Mouse (Mus musculus) spleen, postnatal 4 days (tissue): ENCODE results near the gene Imp4.

ENCODE experiments used
- DNase-seq, 2 experiments: peaks; one replicate each; pipeline ENCODE4 v3.0.0; 2022; ENCODE audit warnings: low spot score in 2 of 2

Imp4 gene

DNA sequence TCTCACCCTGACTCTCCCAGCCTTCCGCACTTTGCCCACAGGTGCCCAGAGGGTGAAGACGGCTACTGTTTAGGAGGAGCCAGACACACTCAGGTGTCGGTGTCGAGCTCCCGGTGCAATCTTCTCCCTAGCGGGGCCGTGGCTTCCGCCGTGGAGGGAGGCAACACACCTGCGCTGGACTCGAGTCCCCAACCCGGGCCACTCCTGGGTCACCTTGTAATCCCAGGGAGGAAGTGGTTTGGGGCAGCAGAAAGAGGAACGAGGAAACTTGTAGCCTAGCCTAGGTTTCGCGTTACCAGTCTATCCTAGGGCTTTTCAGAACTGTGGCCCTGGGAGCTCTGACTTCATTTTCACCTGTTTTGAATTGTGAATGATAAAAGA lies 20.4 kb downstream of the Imp4 start:
- peak; percentile 22 to 73 for DNase-seq

DNA sequence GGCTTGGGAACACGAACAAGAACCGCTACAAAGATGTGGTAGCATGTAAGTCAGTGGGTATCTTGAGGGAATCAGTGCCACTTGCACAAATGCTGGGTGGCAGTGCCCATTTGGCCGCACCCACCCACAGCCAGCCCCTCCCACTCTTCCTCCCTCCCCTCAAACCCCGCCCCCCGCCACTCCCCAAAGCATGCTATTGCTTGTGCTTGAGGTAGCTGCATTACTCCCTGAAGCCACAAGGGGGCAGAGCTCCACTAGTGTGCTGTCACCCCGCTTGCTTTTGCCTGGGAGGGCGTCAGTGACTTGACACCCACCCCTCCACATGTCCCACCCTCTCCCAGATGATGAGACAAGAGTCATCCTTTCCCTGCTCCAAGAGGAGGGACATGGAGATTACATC lies 23.1 kb downstream of the Imp4 start:
- peak; percentile 81 to 92 for DNase-seq

DNA sequence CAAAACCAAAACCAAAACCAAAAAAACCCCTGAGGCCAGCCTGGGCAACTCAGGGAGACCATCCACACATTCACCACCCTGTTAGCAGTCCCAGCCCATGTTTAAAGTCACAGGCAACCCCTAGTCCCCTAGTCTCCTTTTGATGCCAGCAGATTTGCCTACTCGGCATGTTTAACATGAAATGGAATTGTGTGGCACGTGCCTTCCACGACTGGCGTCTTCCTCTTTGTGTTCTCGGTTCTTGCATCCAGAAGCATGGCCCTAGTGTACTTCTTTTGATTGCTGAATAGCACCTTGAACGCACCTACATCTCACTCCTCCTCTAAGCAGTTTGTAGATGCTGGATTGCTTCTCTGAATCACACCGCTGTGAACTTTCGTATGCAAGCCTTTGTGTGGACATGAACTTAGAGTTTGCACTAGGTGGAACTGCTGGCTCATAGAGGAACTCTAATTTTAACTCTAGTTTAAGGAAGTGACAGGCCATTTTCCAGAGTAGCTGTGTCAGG lies 24.7 kb downstream of the Imp4 start:
- no peak for DNase-seq

DNA sequence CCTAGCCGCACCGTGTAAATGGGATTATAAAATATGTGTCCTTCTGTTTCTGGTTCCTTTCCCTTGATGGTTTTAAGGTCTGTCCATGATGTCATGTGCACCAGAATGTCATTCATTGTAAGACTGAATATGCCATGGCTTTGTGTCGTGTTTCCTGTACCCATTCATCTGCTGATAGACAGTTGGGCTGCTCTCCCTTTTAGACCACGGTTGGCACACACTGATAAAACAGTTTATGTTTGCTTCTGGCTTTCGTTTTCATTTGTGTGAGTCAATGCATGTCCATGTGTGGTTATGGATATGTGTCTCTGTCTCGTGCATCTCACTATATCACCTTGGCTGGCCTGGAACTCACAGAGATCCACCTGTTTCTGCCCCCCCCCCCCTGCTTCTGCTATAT lies 25.8 kb downstream of the Imp4 start:
- no peak for DNase-seq

DNA sequence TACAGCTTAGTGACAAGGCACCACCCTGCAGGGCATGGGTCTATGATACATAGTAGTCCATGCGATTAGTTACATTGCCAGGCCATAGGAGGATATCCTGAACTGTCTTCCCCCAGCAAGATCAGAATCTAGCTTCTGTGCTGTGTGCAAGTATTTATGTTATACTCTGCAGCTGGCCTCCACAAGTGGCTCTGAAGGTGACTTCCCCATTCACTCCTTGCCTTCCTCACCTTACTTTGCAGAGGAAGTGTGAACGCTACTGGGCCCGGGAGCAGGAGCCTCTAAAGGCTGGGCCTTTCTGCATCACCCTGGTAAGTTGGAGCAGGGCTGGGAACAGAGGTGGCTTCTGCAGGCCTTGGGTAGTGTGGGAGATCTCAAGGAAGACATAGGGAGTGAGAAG lies 28.4 kb downstream of the Imp4 start:
- DNase-seq = no peak

DNA sequence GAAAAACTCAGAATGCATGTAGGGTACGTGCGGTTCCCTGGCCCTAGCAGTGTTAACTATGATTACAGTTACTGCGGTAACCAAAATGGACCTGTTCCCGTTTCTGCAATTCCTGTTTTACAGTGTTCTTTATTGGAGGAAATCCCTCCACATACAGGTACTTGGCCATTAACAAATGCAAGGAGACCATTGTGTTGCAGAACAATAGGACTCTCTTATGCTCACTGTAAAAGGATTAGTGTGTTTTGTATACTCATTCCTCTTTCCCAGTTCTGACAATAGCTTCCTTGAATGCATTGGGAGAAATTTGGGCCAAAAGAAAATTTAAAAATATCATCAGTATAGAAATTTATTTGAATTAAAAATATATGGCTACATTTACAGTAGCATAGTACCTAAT lies 28.8 kb downstream of the Imp4 start:
- no peak for DNase-seq

DNA sequence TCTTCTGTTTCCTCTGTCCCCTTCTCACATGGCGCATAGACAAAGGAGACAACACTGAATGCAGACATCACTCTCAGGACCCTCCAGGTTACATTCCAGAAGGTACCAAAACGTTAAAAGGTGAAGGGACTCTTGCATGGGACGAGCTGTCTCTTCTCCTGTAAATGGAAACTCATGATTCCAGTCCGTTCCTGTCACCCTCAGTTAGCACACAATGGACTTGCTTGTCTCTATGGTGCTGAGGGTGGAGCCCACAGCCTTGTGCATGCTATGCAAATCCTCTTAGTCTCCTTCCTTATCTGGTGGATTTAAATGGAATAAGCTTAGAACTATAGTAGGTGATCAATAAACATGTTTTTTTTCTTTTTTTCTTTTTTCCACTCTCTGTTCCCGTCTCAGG lies 30.1 kb downstream of the Imp4 start:
- no peak for DNase-seq

DNA sequence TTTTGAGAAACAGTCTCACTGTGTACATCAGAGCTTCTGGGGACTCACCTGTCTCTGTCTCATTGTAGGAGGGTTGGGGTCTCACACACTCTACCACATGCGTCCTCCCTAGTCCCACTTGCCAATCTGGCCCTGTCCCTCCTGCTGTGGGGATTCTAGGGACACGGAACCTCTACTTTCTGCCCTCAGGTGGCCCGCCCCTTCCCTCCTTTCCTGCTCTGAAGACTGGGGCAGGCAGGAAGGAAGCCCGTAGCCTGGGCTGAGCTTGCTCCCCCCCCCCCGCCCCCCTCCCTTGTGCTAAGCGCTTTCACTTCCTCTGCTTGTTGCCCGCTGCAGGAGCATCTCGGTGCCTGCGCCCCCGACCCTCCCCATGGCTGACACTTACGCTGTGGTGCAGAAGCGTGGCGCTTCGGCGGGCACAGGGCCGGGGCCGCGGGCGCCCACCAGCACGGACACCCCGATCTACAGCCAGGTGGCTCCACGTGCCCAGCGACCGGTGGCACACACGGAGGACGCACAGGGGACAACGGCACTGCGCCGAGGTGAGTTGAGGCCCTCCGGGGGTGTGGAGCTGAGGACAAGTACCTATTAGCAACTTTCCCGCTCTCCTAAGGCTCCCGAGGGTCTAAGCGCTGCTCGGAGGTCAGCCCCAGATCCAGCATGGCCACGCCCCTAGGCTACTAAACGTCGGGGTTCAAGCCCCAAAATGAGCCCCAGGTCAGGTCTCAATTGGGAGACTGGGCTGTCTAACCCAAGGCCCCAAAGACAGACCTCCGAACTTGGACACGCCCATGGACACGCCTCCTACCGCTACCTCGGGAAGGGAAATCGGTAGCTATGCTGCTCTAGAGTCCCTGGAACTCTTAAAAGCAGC lies 33.0 kb downstream of the Imp4 start:
- DNase-seq = peak; percentile 71 to 84

DNA sequence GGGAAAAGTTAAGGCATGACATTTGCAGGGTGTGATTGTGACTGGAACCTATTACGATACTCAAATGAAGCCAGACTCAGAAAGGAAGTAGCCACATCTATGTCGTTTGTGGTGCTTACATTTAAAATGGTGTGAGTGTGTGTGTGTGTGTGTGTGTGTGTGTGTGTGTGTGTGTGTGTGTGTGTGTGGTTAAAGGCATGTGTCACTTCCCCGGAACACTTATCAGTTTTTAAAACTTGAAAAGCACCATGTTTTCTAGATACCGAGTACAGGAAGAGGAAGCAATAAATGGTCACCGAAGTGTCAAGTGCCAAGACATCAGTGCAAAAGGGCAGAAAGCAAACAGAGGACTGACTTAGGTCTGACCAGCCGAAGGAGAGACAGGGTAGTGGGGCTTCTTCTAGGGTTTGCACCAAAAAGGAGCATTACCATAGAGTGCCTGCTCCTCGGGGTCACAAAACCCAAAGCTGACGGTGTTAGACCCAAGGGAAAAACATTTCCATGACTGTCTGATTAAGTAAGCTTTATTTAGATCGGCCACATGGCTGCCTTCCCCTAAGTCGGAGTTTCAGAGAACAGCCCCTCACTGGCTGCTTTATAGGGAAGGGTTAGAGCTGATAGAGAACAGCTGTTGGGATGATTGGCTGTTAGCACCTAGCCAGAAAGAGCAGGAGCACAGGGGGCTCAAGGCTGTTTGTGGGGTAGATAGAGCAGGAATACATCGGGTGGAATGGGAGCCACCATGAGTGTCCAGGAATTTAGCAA lies 39.4 kb downstream of the Imp4 start:
- DNase-seq = no peak

DNA sequence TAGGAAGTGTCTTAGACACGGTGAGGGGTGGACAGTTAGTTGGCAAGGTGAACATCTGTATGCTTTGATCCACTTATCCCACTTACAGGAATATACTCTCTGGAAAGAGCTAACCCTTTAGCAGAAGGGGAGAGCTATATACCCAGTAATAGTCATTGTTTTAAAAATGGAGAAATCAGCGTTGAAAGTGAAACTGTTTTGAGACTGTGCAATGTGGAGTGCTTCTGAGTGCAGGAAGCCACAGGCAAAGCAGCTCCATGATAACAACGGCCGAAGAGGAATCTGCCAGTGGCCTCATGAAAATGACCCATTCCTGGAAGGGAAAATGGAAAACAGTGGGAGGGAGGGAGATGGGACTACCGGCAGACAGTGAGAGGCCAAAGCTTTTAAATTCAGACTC lies 41.1 kb downstream of the Imp4 start:
- no peak for DNase-seq

DNA sequence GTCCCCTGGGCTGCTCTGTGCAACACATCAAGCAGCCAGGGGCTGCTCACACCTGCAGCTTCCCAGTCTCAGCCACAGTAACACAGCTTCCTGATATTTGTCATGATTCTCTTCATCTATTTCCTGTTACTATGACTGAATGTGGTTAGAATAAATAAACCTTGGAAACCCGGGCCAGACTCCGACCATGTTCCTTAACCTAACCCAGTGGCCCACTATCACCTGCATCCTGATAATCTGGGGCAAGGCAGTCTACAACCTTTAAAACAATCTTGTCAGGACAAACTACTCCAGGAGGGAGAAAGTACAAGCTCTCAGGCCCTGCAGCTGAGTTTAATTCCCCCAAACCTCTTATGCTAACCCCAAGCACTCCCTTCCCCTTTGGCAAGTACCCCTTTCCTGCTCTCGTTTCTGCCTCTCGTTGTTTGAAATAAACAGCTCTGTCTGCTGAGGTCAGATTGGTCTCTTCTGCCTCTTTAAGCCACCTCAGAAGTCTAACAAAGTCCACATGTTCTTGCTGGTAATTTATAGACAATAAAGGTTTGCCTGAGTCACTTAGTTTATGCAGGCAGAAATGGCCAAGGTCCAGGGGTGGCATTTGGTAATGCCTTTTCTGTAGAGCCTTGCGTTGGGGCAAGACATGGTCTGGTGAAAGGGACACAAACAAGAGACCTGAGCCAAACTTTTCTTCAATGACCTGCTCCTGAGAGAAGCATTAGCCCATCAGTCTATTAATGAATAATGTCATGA lies 42.4 kb downstream of the Imp4 start:
- DNase-seq = no peak

DNA sequence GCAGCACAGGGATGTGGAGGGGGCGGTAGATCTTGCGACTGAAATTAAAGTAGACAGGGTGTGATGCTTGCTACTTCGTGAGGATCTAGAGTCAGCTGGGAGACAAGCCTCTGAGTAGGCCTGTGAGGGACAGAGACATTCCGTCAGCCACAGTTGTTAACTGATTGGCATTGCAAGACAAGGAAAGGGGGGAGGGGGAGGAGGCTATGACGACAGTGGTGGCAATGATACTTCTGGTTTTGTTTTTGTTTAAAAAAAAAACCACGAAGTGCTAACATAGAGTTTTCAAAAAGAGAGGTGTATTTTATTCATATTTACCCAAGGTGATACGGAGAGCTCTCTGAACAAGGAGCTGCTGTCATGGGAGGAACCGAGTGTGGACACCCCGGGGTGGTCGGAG lies 44.8 kb downstream of the Imp4 start:
- DNase-seq = no peak

DNA sequence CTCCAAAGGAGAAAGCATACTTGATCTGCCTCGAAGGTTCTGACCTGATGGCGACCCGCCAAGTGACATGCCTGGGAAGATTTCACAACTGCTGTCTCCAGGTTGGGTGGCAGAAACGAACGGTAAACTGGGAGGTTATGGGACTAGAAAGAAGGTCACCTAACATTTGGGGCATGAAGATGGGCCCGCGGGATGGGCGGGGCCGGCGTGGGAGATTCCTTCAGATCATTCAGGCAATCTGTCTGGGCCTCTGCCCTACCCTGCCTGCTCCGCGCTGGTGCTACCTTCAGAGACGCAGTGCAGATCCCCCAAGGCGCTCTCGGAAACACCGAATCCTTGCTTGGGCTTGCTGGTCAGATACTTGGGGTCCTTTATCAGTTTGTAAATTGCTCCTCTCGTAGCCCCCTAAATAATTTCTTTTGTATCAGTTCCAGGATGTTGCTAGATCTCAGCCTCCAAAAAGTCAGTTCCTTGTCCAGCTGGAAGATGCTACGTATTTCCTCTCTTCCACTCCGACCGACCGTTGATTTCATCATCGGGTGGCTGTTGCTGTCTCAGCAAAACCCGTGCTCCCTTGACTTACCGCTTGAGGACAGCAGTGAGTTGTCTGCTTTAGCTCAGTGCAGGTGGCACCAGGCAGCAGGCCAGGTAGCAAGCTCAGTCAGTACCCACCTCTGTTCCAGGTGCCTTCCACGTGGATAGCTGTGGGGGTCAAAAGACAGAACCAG lies 46.0 kb downstream of the Imp4 start:
- DNase-seq = peak; percentile 66 to 79

DNA sequence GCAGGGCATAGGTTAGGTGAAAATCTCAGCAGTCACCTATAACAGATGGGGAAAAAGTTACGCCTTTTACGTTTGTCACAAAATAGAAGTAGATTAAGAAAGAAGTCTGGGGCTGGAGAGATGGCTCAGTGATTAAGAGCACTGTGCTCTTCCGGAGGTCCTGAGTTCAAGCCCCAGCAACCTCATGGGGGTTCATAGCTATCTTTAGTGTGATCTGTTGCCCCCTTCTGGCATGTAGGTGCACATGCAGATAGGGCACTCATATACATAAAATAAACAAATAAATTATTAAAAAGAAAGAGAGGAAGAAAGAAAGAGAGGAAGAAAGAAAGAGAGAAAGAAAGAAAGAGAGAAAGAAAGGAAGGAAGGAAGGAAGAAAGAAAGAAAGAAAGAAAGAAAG lies 47.7 kb downstream of the Imp4 start:
- no peak for DNase-seq

DNA sequence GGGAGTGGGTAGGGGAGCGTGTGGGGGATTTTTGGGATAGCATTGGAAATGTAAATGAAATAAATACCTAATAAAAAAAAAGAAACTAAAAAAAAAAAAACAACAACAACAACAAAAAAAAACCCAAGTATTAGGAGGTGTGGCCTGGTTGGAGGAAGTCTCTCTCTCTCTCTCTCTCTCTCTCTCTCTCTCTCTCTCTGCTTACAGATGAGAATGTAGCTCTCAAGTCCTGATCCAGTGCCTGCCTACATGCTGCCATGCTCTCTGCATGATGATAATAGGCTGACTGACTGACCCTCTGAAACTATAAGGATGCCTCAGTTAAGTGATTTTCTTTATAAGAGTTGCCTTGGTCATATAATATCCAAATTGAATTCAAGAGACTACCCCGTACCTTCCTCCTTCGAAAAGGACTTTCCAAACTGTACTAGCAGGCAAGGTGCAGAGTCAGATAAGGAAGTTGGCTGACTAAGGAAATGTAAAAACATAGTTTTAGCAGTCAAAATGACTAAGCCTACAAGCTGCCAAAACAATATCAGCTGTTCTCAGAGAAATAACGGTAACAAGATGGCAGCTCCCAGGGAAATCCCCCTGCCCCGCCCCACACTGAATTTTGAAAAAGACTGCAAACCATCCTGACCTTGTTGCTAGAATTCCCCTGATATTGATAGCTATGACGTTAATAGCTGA lies 50.3 kb downstream of the Imp4 start:
- DNase-seq = no peak

DNA sequence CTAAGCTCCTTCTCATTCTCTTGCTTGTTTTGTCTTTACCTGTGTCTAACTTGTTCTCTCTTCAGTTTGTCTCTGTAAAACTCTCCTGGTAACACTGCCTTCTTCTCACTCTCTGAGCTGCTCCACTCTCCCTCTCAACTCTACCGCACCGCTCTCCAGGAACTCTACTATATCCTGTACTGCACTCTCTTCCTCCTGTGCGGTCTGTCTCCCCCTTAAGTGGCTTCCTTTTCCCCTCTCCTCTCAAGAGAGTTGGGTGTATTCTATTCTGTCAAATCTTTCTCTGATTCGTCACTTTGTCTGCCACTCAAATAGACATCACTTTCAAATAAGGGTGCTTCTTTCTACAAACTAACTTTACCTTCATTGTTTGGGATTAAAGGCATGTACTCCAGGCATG lies 51.8 kb downstream of the Imp4 start:
- DNase-seq = no peak
